Mouse (Mus musculus): ENCODE data around the gene Hbb-bt. TPM values are rescaled to one million over a fixed set of nuclear protein-coding genes. Genes with fewer than 3 reads are reported as not detected.
"Not testable (repeated sequence)": the region's sequence is repeated elsewhere in the genome, so short reads cannot be mapped to it uniquely, and the experiment has no call there.

Hbb-bt gene
- total RNA-seq, 2 experiments from 2014 or later: 8.8 to 20.4 TPM

- intact Hi-C loops (cut with DNase I): no loop called here
- no peak for DNase-seq
These were observed 4.6 kb downstream of the Hbb-bt start for GRCm38 (mm10) chr7:103808971-103809800.

- DNase-seq; intact Hi-C loops (cut with DNase I): not testable (repeated sequence)
These were observed 5.7 kb downstream of the Hbb-bt start for GRCm38 (mm10) chr7:103808120-103808519.

- intact Hi-C loops (cut with DNase I): no loop called here
- no peak for DNase-seq
These were observed 6.9 kb downstream of the Hbb-bt start for GRCm38 (mm10) chr7:103806856-103807255.

- intact Hi-C loops (cut with DNase I): no loop called here
- no peak for DNase-seq
These were observed 21.0 kb downstream of the Hbb-bt start for GRCm38 (mm10) chr7:103792669-103793388.

GRCm38 (mm10) chr7:103791721-103792120 is 22.1 kb downstream of the Hbb-bt start, which contains the start of gene Olfr67:
TSS of gene Olfr67 (minus strand) at chr7:103791821.
- DNase-seq: no peak
- intact Hi-C loops (cut with DNase I): no loop called here

- intact Hi-C loops (cut with DNase I): no loop called here
These were observed 34.2 kb downstream of the Hbb-bt start, which contains the start of gene Olfr68 for GRCm38 (mm10) chr7:103779598-103779997. TSS of gene Olfr68 (minus strand) at chr7:103779698.

GRCm38 (mm10) chr7:103777652-103778051 is 36.1 kb downstream of the Hbb-bt start:
- intact Hi-C loops (cut with DNase I); DNase-seq: not testable (repeated sequence)

More at GRCm38 (mm10) chr7:103779598-103779997, 34.2 kb downstream of the Hbb-bt start, which contains the start of gene Olfr68:
- no peak for DNase-seq

GRCm38 (mm10) chr7:103771494-103771893 is 42.3 kb downstream of the Hbb-bt start, which contains the start of gene Olfr69:
TSS of gene Olfr69 (minus strand) at chr7:103771594.
- no peak for DNase-seq
- intact Hi-C loops (cut with DNase I): no loop called here

- DNase-seq; intact Hi-C loops (cut with DNase I): not testable (repeated sequence)
These were observed 46.1 kb downstream of the Hbb-bt start for GRCm38 (mm10) chr7:103767687-103768086.

Other genes with a start within 250 kb of the Hbb-bt start
- gene Olfr616, start 244.9 kb downstream of the Hbb-bt start, total RNA-seq (2021): not detected
- not detected for gene Olfr617, start 240.9 kb downstream of the Hbb-bt start, total RNA-seq (2021)
- gene Olfr618, start 223.9 kb downstream of the Hbb-bt start, total RNA-seq (2021): not detected
- not detected for gene Olfr619, start 213.4 kb downstream of the Hbb-bt start, total RNA-seq (2021)
- not detected for gene Olfr620, start 201.5 kb downstream of the Hbb-bt start, total RNA-seq (2021)
- gene Olfr622, start 171.3 kb downstream of the Hbb-bt start, total RNA-seq (2021): not detected
- not detected for gene Olfr623, start 150.3 kb downstream of the Hbb-bt start, total RNA-seq (2021)
- under 1 TPM in 1 of 2 experiments, not detected in 1; 0.08 TPM for gene Olfr624, start 142.8 kb downstream of the Hbb-bt start, total RNA-seq (2021)
- not detected for gene Olfr625-ps1, start 131.3 kb downstream of the Hbb-bt start, total RNA-seq (2021)
- gene Olfr243, start 99.3 kb downstream of the Hbb-bt start, total RNA-seq (2021): not detected
- not detected for gene Olfr628, start 83.6 kb downstream of the Hbb-bt start, total RNA-seq (2021)
- gene Olfr629, start 69.1 kb downstream of the Hbb-bt start, total RNA-seq (2021): not detected
- gene Olfr630, start 56.7 kb downstream of the Hbb-bt start, total RNA-seq (2021): not detected
- not detected for gene Olfr69, start 42.4 kb downstream of the Hbb-bt start, total RNA-seq (2021)
- not detected for gene Olfr68, start 34.3 kb downstream of the Hbb-bt start, total RNA-seq (2021)
- gene Olfr67, start 22.2 kb downstream of the Hbb-bt start, total RNA-seq (2021): not detected
- 100 to 1,000 TPM in 1 of 2 experiments, 10 to 100 TPM in 1; 41.0 to 135 TPM for gene Hbb-bs, start 14.1 kb upstream of the Hbb-bt start, total RNA-seq (2021)
- gene Hbb-bh2, start 26.5 kb upstream of the Hbb-bt start, total RNA-seq (2021): not detected
- not detected for gene Hbb-bh1, start 29.2 kb upstream of the Hbb-bt start, total RNA-seq (2021)
- gene Hbb-y, start 39.2 kb upstream of the Hbb-bt start, total RNA-seq (2021): not detected
- not detected for gene Olfr66, start 72.3 kb upstream of the Hbb-bt start, total RNA-seq (2021)
- not detected for gene Olfr64, start 80.5 kb upstream of the Hbb-bt start, total RNA-seq (2021)
- not detected for gene Olfr65, start 89.5 kb upstream of the Hbb-bt start, total RNA-seq (2021)
- not detected for gene Olfr631, start 114.8 kb upstream of the Hbb-bt start, total RNA-seq (2021)
- gene Olfr632, start 120.4 kb upstream of the Hbb-bt start, total RNA-seq (2021): not detected
- not detected for gene Olfr633, start 130.4 kb upstream of the Hbb-bt start, total RNA-seq (2021)
- gene Olfr635, start 157.2 kb upstream of the Hbb-bt start, total RNA-seq (2021): under 1 TPM in 1 of 2 experiments, not detected in 1; 0.08 TPM
- gene Olfr638, start 184.8 kb upstream of the Hbb-bt start, total RNA-seq (2021): not detected
- under 1 TPM; 0.10 to 0.38 TPM for gene Olfr639, start 203.3 kb upstream of the Hbb-bt start, total RNA-seq (2021)
- not detected for gene Olfr640, start 211.6 kb upstream of the Hbb-bt start, total RNA-seq (2021)
- gene Olfr641, start 221.4 kb upstream of the Hbb-bt start, total RNA-seq (2021): not detected
- gene Olfr642, start 238.7 kb upstream of the Hbb-bt start, total RNA-seq (2021): not detected
- gene 4930516K23Rik, start 247.4 kb upstream of the Hbb-bt start, total RNA-seq (2021): not detected